Mouse (Mus musculus) layer of hippocampus, adult 8-10 months (tissue): Measurements from ENCODE around the gene 4930516K23Rik. TPM values are rescaled to one million over a fixed set of nuclear protein-coding genes. Genes with fewer than 3 reads are reported as not detected.

Source experiments
- DNase-seq, 2 experiments: peaks; one replicate each; pipeline ENCODE4 v3.0.0; 2022; ENCODE audit warnings: low spot score in 2 of 2
- total RNA-seq, 4 experiments: library from RNA; stranded (reverse); gene quantifications; 2 replicates each; pipeline ENCODE4 v1.2.4; 2022

Gene 4930516K23Rik
- total RNA-seq = not detected

DNA sequence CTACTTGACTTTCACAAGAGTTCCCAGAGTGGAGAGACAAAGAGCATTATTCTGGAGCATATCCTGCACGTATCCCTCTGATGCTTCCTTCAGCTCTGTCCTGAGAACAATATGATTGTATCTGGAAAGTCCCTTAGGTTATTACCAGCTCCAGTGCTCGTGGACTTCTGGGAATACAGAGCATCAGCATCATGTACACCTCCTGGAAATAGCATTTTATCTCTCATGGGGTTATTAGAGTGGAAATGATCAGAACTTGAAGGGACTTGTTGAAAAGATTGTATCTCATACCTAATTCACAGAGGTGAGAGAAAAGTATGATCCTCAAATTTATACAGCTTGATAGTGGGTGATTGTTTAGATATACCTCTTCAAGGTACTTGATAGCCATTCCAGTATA is at the start of gene 4930516K23Rik:
4930516K23Rik (minus strand) TSS at position 101 of the 400 bp plus-strand sequence.
- DNase-seq = no peak

DNA sequence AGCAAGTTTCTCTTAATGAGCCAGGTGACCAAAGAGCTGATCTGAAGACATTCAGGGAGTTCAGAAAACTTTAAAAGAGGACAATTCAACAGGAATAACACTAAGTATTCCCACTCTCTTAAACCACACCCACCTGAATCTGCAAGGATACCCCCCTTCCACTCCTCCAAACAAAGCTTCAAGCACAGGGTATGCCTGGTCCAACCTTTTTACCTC is 43.4 kb upstream of the 4930516K23Rik start, which contains the start of gene Olfr646:
Olfr646 (plus strand) TSS at position 117 of the 216 bp plus-strand sequence.
- DNase-seq = no peak

DNA sequence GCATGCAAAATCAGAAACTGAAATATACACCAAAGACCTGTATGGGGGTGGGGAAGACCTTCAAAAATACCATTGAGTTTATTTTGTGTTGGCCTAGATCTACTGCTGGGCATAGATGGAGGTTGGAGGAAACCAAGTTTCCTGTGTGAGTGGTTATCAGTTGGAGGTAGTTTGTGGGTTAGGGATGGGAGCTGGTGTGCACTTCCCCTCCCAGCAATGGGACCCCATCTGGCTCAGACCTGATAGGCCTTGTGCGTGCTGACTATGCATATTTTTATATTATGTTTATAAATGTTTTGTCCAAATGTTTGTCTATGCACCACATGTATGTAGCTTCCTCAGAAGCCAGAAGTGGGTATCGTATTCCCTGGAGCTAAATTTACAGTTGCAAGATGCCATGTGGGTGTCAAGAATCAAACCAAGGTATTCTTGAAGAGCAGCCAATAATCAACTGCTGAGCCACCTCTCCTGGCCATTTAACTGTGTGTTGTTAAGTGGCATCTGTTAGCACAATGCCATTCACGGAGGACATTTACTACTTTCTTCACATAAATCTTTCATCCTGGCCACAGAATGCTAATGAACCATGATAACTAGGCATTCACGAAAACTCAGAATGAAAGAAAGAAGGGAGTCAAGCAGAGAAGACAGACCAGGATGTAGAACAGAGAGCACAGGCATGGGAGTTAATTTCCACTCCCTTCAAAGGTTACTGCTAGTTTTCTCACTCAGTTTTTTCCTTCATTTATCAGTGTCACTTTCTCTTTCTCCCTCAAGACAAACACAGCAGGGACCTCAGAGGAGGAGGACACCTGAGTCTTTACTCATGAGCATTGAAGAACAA is 42.9 kb upstream of the 4930516K23Rik start:
- no peak for DNase-seq

DNA sequence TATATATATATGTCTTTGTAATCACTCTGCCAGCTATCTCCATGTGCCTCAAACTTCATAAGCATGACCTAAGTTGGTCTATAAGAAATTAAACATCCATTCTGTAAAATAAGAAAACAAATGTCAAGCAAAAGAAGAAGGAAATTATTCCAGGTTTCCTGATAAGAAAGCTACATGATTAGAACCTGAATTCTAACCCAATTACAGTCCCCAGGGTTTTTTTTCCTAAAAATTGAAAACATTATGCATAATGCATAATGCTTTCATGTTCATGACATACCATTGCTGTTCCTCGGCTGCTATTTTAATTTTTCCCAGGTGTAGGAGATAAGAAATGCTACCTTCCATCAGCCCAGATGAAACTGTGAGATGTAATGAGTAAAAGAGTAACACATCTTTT is 24.1 kb upstream of the 4930516K23Rik start, which contains the start of gene Olfr645:
Olfr645 (minus strand) TSS at position 101 of the 400 bp plus-strand sequence.
- DNase-seq = no peak

DNA sequence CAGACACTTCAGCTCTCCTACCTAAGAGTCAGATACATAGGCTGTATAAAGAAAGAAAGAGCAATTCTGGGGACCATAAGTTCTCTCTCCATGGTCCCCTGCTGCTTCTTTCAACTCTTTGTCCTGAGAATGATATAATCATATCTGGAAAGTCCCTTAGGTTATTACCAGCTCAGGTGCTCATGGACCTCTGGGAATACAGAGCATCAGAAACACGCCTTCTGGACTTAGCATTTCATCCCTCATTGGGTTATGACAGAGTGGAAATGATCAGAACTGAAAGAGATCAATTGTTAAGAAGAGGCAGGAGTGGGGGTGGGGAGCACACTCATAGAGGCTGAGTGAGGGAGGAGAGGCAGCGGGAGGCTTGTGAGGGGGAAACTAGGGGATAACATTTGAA is 10.5 kb upstream of the 4930516K23Rik start, which contains the start of gene Olfr644:
Olfr644 (minus strand) TSS at position 101 of the 400 bp plus-strand sequence.
- DNase-seq = no peak

DNA sequence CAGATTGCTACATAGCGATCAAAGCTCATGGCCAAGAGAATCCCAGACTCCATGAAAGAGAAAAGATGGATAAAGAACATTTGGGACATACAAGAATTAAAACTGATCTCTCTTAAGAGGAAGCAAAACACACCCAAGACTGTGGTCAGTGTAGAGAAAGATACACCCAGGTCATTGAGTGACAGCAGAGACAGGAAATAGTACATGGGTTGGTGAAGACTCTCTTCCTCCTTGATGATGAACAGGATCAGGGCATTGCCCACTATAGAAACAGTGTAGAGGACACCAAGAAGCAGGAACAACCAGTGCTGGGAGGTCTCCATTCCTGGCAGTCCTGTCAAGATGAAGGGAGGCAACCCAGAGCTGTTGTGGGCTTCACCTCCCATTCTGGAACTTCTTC is 2.0 kb downstream of the 4930516K23Rik start:
- no peak for DNase-seq

DNA sequence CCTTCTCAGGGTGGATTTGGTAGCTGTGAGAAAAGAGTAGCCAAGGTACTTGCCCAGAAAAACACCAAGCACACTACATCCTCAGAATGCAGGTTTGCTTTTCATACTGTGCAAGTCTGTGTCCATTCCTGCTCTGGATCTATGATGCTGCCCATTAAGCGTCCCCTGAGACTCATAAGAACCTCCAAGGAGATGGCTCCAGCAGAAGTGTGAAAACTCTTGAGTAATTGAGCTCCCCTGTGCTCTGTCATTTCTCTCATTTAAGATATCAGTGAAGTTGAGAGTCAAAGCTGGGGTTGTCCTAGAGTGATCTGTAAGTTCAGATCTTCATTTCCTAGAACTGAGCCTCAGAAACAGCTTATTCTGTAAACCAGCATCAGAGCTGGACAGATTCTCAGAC is 8.7 kb downstream of the 4930516K23Rik start, which contains the start of gene Olfr642:
Olfr642 (minus strand) TSS at position 101 of the 400 bp plus-strand sequence.
- no peak for DNase-seq

DNA sequence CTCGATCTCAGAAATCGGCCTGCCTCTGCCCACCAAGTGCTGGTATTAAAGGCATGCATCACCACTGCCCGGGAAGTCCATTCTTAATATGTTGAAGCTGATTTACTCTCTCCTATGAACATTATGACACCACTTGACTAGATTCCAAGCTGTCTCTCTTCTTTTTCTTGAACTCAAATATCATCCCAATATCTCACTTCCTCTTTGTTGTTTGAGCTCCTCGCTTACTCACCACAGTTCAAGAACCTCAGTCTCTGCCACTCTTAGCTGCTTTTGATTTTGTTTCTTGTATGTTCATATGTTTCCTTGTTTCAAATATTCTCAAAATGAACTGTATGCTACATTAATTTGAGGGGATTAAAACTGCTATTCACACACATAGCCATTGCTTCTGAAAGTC is 10.5 kb downstream of the 4930516K23Rik start:
- no peak for DNase-seq

DNA sequence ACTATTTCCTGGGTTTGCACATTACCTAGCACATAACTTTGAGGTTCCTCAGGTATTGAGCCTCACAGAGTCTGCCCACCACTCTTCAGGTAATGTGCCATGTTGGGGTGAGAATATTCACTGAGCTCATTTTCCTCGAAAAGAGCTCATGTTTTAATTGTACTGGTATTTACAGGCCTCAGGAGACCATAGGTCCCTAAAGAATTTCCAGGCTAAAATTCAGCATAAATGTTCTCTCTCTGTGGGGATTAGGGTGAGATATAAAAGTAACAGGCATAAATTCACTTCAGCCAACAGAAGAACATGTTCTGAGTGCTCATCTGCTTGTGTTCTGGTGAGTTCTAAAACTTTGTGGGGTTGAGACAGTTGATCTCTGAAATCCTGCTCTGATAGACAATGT is 26.1 kb downstream of the 4930516K23Rik start, which contains the start of gene Olfr641:
Olfr641 (plus strand) TSS at position 301 of the 400 bp plus-strand sequence.
- no peak for DNase-seq

DNA sequence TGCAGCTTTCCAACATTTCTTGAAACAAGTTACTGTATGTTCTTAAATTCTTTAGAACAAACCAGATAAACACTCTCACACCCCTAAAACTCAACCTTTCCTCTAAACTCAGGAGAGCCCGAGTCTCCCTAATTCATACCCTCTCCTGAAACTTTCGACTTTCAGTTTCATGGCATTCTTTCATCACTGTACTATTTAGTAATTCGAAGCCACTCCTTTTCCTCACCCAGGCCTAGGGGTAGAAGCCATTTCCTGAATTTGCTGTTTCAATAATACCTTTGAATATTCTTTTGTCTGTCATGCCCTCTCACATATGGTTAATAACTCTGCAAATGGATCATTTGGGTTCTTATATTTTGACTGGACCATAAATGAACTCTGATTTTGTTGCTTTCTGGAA is 34.3 kb downstream of the 4930516K23Rik start:
- no peak for DNase-seq

DNA sequence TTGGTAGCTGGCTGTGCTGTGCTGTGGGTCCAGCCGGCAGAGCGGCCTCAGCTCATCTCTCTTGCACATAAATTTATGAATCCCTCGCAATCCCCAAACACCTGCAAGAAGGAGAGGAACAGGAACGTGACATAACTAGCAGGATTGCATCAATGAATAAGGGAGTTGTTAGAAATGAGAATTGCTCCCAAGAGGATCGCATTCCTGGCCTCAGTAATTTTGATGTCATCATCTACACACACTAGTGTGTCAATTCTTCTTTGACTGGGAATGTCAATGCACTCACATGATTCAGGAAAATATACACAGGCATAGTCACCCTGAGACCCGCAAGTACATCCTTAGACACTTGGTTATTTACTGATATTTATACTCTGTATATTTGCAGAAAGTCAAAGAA is 35.8 kb downstream of the 4930516K23Rik start, which contains the start of gene Olfr640:
Olfr640 (minus strand) TSS at position 101 of the 400 bp plus-strand sequence.
- DNase-seq = no peak

DNA sequence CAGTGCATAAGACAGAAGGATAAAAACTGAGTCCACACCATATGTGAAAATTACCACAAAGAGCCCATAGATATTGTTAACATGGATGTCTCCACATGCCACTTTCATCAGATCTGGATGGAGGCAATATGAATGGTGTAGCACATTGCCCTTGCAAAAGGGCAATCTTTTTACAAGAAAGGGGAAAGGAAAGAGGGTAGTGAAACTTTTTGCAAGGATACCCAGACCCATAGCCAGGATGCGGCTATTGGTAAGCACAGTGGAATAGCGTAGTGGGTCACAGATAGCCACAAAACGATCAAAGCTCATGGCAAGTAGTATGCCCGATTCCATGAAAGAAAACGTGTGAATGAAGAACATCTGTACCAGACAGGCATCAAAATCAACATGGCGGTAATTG is 39.6 kb downstream of the 4930516K23Rik start:
- DNase-seq = no peak

DNA sequence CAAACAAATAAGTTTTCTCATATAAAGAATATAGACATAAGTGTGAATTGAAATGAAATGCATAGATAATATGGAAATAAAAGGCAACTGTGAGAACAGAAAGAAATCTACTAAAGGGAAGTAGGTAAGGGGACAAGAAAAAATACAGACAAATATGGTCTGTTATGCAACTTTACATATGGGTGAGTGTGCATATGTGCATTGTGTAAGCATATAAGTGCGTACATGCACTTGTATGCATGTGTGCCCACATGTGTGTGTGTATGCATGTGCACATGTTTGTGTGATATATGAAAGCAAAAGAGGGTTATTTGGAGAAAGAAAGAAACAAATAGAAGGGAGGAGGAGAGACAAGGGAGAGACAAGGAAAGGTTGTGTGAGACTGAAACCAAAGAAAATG is 42.3 kb downstream of the 4930516K23Rik start:
- no peak for DNase-seq

DNA sequence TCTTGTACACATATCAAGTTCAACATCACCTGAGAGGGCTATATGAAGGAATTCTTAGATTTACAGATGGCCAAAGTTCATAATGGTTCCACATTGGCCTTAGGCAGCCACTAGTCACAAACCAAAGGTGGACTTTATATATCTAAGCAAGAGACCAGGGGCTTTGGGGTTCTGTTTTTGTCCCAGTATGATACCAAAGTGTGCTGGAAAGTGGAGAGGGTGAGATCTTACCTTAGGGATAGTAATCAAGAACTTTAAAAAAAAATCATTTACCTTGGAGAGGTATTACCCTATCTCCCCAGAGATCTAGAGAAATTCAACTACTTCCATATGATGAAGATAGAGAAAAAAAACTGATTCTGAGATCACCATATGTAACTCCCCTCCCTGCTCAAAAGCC is 44.0 kb downstream of the 4930516K23Rik start, which contains the start of gene Olfr639:
Olfr639 (minus strand) TSS at position 101 of the 400 bp plus-strand sequence.
- DNase-seq = no peak

Other genes starting within 250 kb of the 4930516K23Rik start
- 10 to 100 TPM; 18.7 to 28.1 (median 21.1) TPM for gene Hbb-bt, start 247.4 kb downstream of the 4930516K23Rik start, total RNA-seq
- gene Hbb-bs, start 233.3 kb downstream of the 4930516K23Rik start, total RNA-seq = 100 to 1,000 TPM; 155 to 350 (median 222) TPM
- not detected for gene Hbb-bh2, start 220.9 kb downstream of the 4930516K23Rik start, total RNA-seq
- not detected for gene Hbb-bh1, start 218.3 kb downstream of the 4930516K23Rik start, total RNA-seq
- not detected for gene Hbb-y, start 208.2 kb downstream of the 4930516K23Rik start, total RNA-seq
- not detected for gene Olfr66, start 175.2 kb downstream of the 4930516K23Rik start, total RNA-seq
- not detected for gene Olfr64, start 167.0 kb downstream of the 4930516K23Rik start, total RNA-seq
- gene Olfr65, start 158.0 kb downstream of the 4930516K23Rik start, total RNA-seq = not detected
- not detected for gene Olfr631, start 132.6 kb downstream of the 4930516K23Rik start, total RNA-seq
- gene Olfr632, start 127.1 kb downstream of the 4930516K23Rik start, total RNA-seq = not detected
- not detected for gene Olfr633, start 117.0 kb downstream of the 4930516K23Rik start, total RNA-seq
- gene Olfr635, start 90.3 kb downstream of the 4930516K23Rik start, total RNA-seq = under 1 TPM in 3 of 4 experiments, not detected in 1; 0.04 to 0.05 (median 0.04) TPM
- not detected for gene Olfr638, start 62.7 kb downstream of the 4930516K23Rik start, total RNA-seq
- under 1 TPM in 3 of 4 experiments, not detected in 1; 0.06 to 0.31 (median 0.18) TPM for gene Olfr639, start 44.1 kb downstream of the 4930516K23Rik start, total RNA-seq
- not detected for gene Olfr640, start 35.9 kb downstream of the 4930516K23Rik start, total RNA-seq
- not detected for gene Olfr641, start 26.0 kb downstream of the 4930516K23Rik start, total RNA-seq
- not detected for gene Olfr642, start 8.8 kb downstream of the 4930516K23Rik start, total RNA-seq
- gene Olfr644, start 10.4 kb upstream of the 4930516K23Rik start, total RNA-seq = not detected
- not detected for gene Olfr645, start 24.0 kb upstream of the 4930516K23Rik start, total RNA-seq
- gene Olfr646, start 43.4 kb upstream of the 4930516K23Rik start, total RNA-seq = not detected
- not detected for gene Ubqln5, start 68.4 kb upstream of the 4930516K23Rik start, total RNA-seq
- not detected for gene Olfr643, start 76.0 kb upstream of the 4930516K23Rik start, total RNA-seq
- not detected for gene Ubqln3, start 81.8 kb upstream of the 4930516K23Rik start, total RNA-seq
- gene Ubqlnl, start 89.1 kb upstream of the 4930516K23Rik start, total RNA-seq = not detected
- not detected for gene Olfm5, start 103.4 kb upstream of the 4930516K23Rik start, total RNA-seq
- under 1 TPM; 0.14 to 0.31 (median 0.22) TPM for gene Olfr648, start 121.9 kb upstream of the 4930516K23Rik start, total RNA-seq
- not detected for gene Olfr649, start 134.5 kb upstream of the 4930516K23Rik start, total RNA-seq
- under 1 TPM; 0.14 to 0.29 (median 0.16) TPM for gene Trim6, start 157.3 kb upstream of the 4930516K23Rik start, total RNA-seq
- 1 to 10 TPM; 1.7 to 4.0 (median 2.7) TPM for gene Trim34a, start 183.0 kb upstream of the 4930516K23Rik start, total RNA-seq
- gene Trim5, start 226.6 kb upstream of the 4930516K23Rik start, total RNA-seq = 1 to 10 TPM in 2 of 4 experiments, under 1 TPM in 2; 0.47 to 1.7 (median 1.2) TPM